Mouse (Mus musculus) stomach, postnatal 0 days (tissue): ENCODE data around the gene Orai1.

Source experiments
- CTCF ChIP-seq: IDR thresholded peaks from 2 replicates; pipeline ENCODE4 v1.5.1; 2016; ENCODE audit warnings: antibody characterized with exemption, low read depth, mild to moderate bottlenecking, moderate library complexity
- EP300 ChIP-seq: optimal IDR thresholded peaks from 2 replicates; pipeline ENCODE3; 2016; ENCODE audit warnings: antibody characterized with exemption

DNA sequence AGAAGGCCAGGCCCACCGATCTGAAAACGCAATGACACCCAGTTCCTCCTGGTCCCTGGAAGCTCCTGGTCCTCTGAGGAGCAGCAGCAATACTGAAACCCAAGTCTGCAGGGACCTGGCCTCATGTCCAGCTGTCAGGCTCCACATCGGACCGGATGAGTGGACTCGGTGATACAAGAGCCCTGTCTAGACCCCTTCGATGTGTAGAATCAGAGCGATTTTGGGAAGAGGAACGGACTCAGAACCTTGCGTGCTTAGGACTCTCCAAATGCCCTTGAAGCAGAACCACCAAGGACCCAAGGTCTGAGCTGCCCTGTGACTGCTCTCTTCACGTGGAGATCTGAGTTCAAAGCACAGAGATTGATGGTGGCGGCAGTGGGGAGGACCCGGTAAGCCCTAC is 53.2 kb downstream of the Orai1 start, which contains the start of gene Tmem120b:
- no peak for TF ChIP-seq CTCF
- TF ChIP-seq EP300: no peak
